Mouse (Mus musculus) spleen, adult 2 months (tissue): ENCODE measurements at regions not wholly inside any gene's neighbourhood (a gene's known extent, or its start where the extent isn't known, plus 50 kb on each side); places are given as distances from the start of the nearest gene placed in this dataset.

Experiments used
- DNase-seq, 2 experiments: peaks; one replicate each; pipeline versions ENCODE4 v3.0.0 to v3.0.0-alpha.2; 2012 to 2021; ENCODE audit warnings: low spot score in 2 of 2, low read depth in 1 of 2
- H3K27ac ChIP-seq: fragments of 200-500 bp; 2 replicates; pipeline ENCODE4 v1.5.1; 2012; ENCODE audit warnings: low read length, inconsistent platforms; ENCODE audit not compliant: insufficient read depth
- H3K27me3 ChIP-seq: fragments of 200-500 bp; 2 replicates; pipeline ENCODE4 v1.6.1; 2012; ENCODE audit warnings: mild to moderate bottlenecking, moderate library complexity, low read length, inconsistent platforms; ENCODE audit not compliant: control insufficient read depth, insufficient read depth
- H3K36me3 ChIP-seq: fragments of 200-500 bp; 2 replicates; pipeline ENCODE4 v1.6.1; 2012; ENCODE audit warnings: mild to moderate bottlenecking, low read length, inconsistent platforms; ENCODE audit not compliant: control insufficient read depth, insufficient read depth
- H3K4me1 ChIP-seq: fragments of 200-500 bp; 2 replicates; pipeline ENCODE4 v1.6.1; 2011; ENCODE audit warnings: inconsistent platforms; ENCODE audit not compliant: control insufficient read depth, insufficient read depth, insufficient read length
- H3K4me3 ChIP-seq: fragments of 200-500 bp; 2 replicates; pipeline ENCODE4 v1.5.1; 2011; ENCODE audit warnings: mild to moderate bottlenecking, inconsistent platforms; ENCODE audit not compliant: insufficient read depth, insufficient read length; ENCODE audit errors: extremely low read depth
- CTCF ChIP-seq: fragments of 200-500 bp; IDR thresholded peaks from 2 replicates; pipeline ENCODE4 v1.5.1; 2011; ENCODE audit warnings: mild to moderate bottlenecking, inconsistent platforms; ENCODE audit not compliant: insufficient read depth, insufficient read length, insufficient replicate concordance; ENCODE audit errors: extremely low read depth
- POLR2A ChIP-seq: fragments of 200-500 bp; IDR thresholded peaks from 2 replicates; pipeline ENCODE4 v1.6.1; 2011; ENCODE audit warnings: low read depth, low read length, inconsistent platforms
- WGBS: fragments of 180-500 bp; shearing (Covaris S2); methylation state at CpG from one replicate; pipeline ENCODE4 v1.1.7; 2018; 5-methylcytosine and 5-hydroxymethylcytosine counted together

GRCm38 (mm10) chr10:122515698-122516097, 67.4 kb downstream of the Avpr1a start:
- Histone ChIP-seq H3K27ac (no peak overlapping the region), H3K36me3 (no peaks in the 10 kb centered on the region), H3K27me3 (no peaks in the 10 kb centered on the region), H3K4me3 (no peak overlapping the region), H3K4me1 (no peaks in the 10 kb centered on the region)
- WGBS, result 92% methylated on average over 3 of the region's 3 CpGs
- TF ChIP-seq POLR2A (no peak), CTCF (no peak)
- DNase-seq, result no peak

DNA sequence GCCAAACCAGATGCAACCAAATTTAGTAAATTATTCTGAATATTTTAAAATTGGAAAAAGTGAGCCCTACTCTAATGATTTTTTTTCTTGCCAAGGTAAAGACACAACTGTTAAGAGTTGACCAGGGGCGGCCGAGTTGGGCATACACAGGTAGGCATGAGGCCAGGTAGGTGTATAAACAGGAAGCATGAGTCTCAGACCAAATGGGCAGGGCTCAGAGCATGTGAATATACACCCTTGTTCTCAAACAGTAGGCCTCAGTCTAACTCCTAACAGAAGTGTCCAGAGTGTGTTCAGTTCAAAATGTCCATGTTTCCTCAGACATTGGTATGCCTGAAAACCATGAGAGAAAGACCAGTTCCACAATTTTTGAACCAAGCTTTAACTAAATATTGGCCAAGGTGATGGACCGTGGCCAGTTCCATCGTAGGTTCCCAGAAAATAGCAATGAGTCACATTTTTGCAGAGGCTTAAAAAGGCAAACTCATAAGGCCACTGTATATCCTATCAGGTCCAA, 71.0 kb downstream of the Avpr1a start:
- TF ChIP-seq POLR2A, result no peak
- TF ChIP-seq CTCF, result no peak
- Histone ChIP-seq H3K27ac (no peak overlapping the region), H3K4me3 (no peak overlapping the region), H3K36me3 (no peaks in the 10 kb centered on the region), H3K27me3 (no peaks in the 10 kb centered on the region), H3K4me1 (no peaks in the 10 kb centered on the region)
- WGBS, result 87% methylated on average over 4 of the region's 4 CpGs
- DNase-seq, result no peak

DNA sequence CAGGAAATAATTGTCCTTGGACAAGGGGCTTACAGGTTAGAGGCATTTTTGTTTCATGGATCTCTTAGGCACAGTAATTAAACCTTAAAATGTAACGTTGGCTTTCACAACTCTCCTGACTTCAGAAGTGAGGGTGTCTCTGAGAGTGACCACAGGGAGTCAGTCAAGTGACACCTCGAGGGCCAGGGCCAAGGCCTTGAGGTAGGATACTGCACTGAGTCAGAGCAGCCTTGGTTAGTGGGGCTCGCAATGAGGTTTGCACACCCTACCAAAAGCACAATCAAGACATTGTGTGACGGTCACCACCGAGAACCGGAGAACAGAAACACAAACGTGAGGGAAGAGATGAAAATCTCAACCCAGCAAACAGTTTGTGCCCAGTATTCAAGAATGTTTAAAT, 71.7 kb downstream of the Avpr1a start:
- TF ChIP-seq POLR2A (no peak), CTCF (no peak)
- Histone ChIP-seq H3K4me3 (no peak overlapping the region), H3K4me1 (no peaks in the 10 kb centered on the region), H3K27me3 (no peaks in the 10 kb centered on the region), H3K36me3 (no peaks in the 10 kb centered on the region), H3K27ac (no peak overlapping the region)
- DNase-seq, result no peak
- WGBS, result 93% methylated on average over 7 of the region's 7 CpGs

- H3K4me3 ChIP-seq, result no peak overlapping the region
- H3K36me3 ChIP-seq, result no peaks in the 10 kb centered on the region
- TF ChIP-seq POLR2A (no peak), CTCF (no peak)
- WGBS, result 55% methylated on average over 3 of the region's 3 CpGs
- H3K27ac ChIP-seq, result no peak overlapping the region
- no peaks in the 10 kb centered on the region for H3K27me3 ChIP-seq
- no peaks in the 10 kb centered on the region for H3K4me1 ChIP-seq
- DNase-seq, result no peak
Observed at GRCm38 (mm10) chr10:122522631-122523030, 74.3 kb downstream of the Avpr1a start.

GRCm38 (mm10) chr10:122525360-122525759, 77.1 kb downstream of the Avpr1a start:
- DNase-seq, result no peak
- TF ChIP-seq CTCF (no peak), POLR2A (no peak)
- Histone ChIP-seq H3K27me3 (no peaks in the 10 kb centered on the region), H3K36me3 (no peaks in the 10 kb centered on the region), H3K27ac (no peak overlapping the region), H3K4me1 (no peaks in the 10 kb centered on the region), H3K4me3 (no peak overlapping the region)
- 53% methylated on average over 7 of the region's 7 CpGs for WGBS

- TF ChIP-seq CTCF (no peak), POLR2A (no peak)
- 48% methylated on average over 6 of the region's 6 CpGs for WGBS
- H3K27ac ChIP-seq, result no peak overlapping the region
- H3K27me3 ChIP-seq, result no peaks in the 10 kb centered on the region
- no peaks in the 10 kb centered on the region for H3K4me1 ChIP-seq
- H3K36me3 ChIP-seq, result no peaks in the 10 kb centered on the region
- no peak overlapping the region for H3K4me3 ChIP-seq
- DNase-seq, result no peak
Observed at GRCm38 (mm10) chr10:122525807-122526206, 77.5 kb downstream of the Avpr1a start.

DNA sequence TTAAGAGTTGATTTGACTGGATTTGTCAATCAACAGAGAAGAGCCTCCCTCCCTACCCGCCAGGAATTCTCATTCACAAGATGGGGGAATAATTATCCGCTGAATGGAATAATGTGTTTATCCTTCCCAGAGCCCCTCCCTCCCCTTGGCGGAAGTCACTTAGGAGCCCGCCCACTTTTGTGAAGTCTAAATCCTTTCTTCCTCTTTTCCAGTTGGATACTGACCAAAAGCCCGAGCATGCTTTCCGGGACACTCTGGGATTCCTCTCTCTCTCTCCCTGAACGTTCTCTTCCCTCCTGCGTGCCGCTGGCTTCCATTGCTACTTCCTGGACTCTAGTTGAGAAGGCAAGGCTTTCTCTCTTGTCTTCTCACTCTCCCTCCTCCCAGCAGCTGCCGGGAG, 79.9 kb downstream of the Avpr1a start:
- Histone ChIP-seq H3K36me3 (no peaks in the 10 kb centered on the region), H3K4me1 (no peaks in the 10 kb centered on the region), H3K27ac (no peak overlapping the region), H3K4me3 (no peak overlapping the region), H3K27me3 (no peaks in the 10 kb centered on the region)
- DNase-seq, result no peak
- WGBS, result 73% methylated on average over 10 of the region's 10 CpGs
- TF ChIP-seq POLR2A (no peak), CTCF (no peak)
